Mouse (Mus musculus): Measurements from ENCODE around the gene Ncbp3.

GRCm38 (mm10) chr11:73013981-73014380, 33.6 kb upstream of the Ncbp3 start:
- TF ChIP-seq EP300 (IDR thresholded peaks at IDR 0.05; ENCODE audit: low read depth in 1 of 2, low read length in 2 of 2) = no peak
- no peak for TF ChIP-seq CTCF (IDR thresholded peaks at IDR 0.05 in 2 of 3, conservative IDR thresholded peaks at IDR 0.05 in 1 of 3; ENCODE audit: control insufficient read depth in 1 of 3, insufficient read depth in 1 of 3, low read depth in 2 of 3, low read length in 3 of 3, poor library complexity in 1 of 3, severe bottlenecking in 1 of 3)
- TF ChIP-seq JUND (IDR thresholded peaks at IDR 0.05; ENCODE audit: low read depth, low read length) = no peak
- no peak for TF ChIP-seq GATA1 (IDR thresholded peaks at IDR 0.05; ENCODE audit: low read depth, low read length)
- no peak for TF ChIP-seq TCF12 (IDR thresholded peaks at IDR 0.05; ENCODE audit: low read depth, low read length)
- TF ChIP-seq CHD2 (IDR thresholded peaks at IDR 0.05; ENCODE audit: low read length) = no peak
- no peak for TF ChIP-seq POLR2A (IDR thresholded peaks at IDR 0.05; ENCODE audit: control insufficient read depth in 1 of 2, insufficient read depth in 1 of 2, low read depth in 1 of 2, low read length in 2 of 2, poor library complexity in 1 of 2)
- TF ChIP-seq POLR2AphosphoS2 (IDR thresholded peaks at IDR 0.05; ENCODE audit: low read length) = no peak
- no peak for TF ChIP-seq SIN3A (IDR thresholded peaks at IDR 0.05; ENCODE audit: low read length)
- TF ChIP-seq MAFK (IDR thresholded peaks at IDR 0.05; ENCODE audit: borderline replicate concordance, low read depth, low read length) = no peak
- no peak for TF ChIP-seq TAL1 (IDR thresholded peaks at IDR 0.05; ENCODE audit: low read length)

Measured in MEL (cell line).